Mouse (Mus musculus) CH12.LX (cell line): ENCODE measurements around the gene Fgfr2. TPM values are rescaled to one million over a fixed set of nuclear protein-coding genes. Genes with fewer than 3 reads are reported as not detected.

Experiments used
- DNase-seq: peaks from one replicate; pipeline ENCODE4 v3.0.0-alpha.2; 2013; ENCODE audit errors: extremely low read depth
- H3K27ac ChIP-seq: 2 replicates; pipeline ENCODE4 v1.5.1; 2012; ENCODE audit warnings: low read depth, mild to moderate bottlenecking, control low read depth, moderate library complexity; ENCODE audit not compliant: insufficient read depth
- H3K27me3 ChIP-seq: replicated peaks from 2 replicates; pipeline ENCODE3; 2012; ENCODE audit warnings: inconsistent platforms
- H3K36me3 ChIP-seq, 2 experiments: replicated peaks in 1 of 2; 2 replicates each; pipeline versions ENCODE3 to v1.6.1; 2012; ENCODE audit warnings: inconsistent platforms in 1 of 2, low read length in 1 of 2, mild to moderate bottlenecking in 1 of 2, mixed read lengths in 1 of 2, moderate library complexity in 1 of 2; ENCODE audit not compliant: control insufficient read depth in 1 of 2, insufficient read depth in 1 of 2
- H3K4me1 ChIP-seq, 2 experiments: 2 replicates each; pipeline ENCODE4 v1.6.1; 2012; ENCODE audit warnings: inconsistent platforms in 1 of 2, moderate library complexity in 1 of 2; ENCODE audit not compliant: insufficient read depth in 2 of 2, control insufficient read depth in 1 of 2
- H3K4me2 ChIP-seq: 2 replicates; pipeline ENCODE4 v1.6.1; 2012; ENCODE audit warnings: low read depth, mild to moderate bottlenecking, control low read depth; ENCODE audit not compliant: poor library complexity, insufficient read depth, severe bottlenecking
- H3K4me3 ChIP-seq, 3 experiments: fragments of 150-350 bp in 1 of 3; sonication (generic) in 1 of 3; replicated peaks in 1 of 3; 2 replicates each; pipeline versions ENCODE3 to v1.5.1; 2011 to 2012; ENCODE audit warnings: low read depth in 2 of 3, low read length in 2 of 3, mild to moderate bottlenecking in 2 of 3, moderate library complexity in 2 of 3, control low read depth in 1 of 3, improper control_type of control experiment in 1 of 3, inconsistent platforms in 1 of 3, mixed read lengths in 1 of 3; ENCODE audit not compliant: poor library complexity in 1 of 3
- H3K79me2 ChIP-seq: replicated peaks from 2 replicates; pipeline ENCODE4 v1.6.1; 2012; ENCODE audit warnings: mild to moderate bottlenecking, moderate library complexity; ENCODE audit not compliant: control insufficient read depth, poor library complexity, insufficient read depth, severe bottlenecking; ENCODE audit errors: extremely low read depth
- H3K9ac ChIP-seq: 2 replicates; pipeline ENCODE4 v1.6.1; 2012; ENCODE audit warnings: low read depth, mild to moderate bottlenecking, control low read depth, moderate library complexity; ENCODE audit not compliant: insufficient read depth
- H3K9me3 ChIP-seq: replicated peaks from 2 replicates; pipeline ENCODE3; 2012; ENCODE audit warnings: low read length, inconsistent platforms, mixed read lengths
- BHLHE40 ChIP-seq: IDR thresholded peaks from 2 replicates; pipeline ENCODE4 v1.6.1; 2011; ENCODE audit warnings: mild to moderate bottlenecking, low read depth, low read length, improper control_type of control experiment
- EP300 ChIP-seq: IDR thresholded peaks from 2 replicates; pipeline ENCODE4 v1.6.1; 2011; ENCODE audit warnings: low read length, improper control_type of control experiment
- IRF4 ChIP-seq: IDR thresholded peaks from 2 replicates; pipeline ENCODE4 v1.6.1; 2014; ENCODE audit warnings: low read depth, mild to moderate bottlenecking, inconsistent platforms, low read length, improper control_type of control experiment
- JUND ChIP-seq: conservative IDR thresholded peaks from 2 replicates; pipeline ENCODE4 v1.6.1; 2011; ENCODE audit warnings: low read depth, low read length, improper control_type of control experiment
- MAFK ChIP-seq: IDR thresholded peaks from 2 replicates; pipeline ENCODE4 v1.6.1; 2011; ENCODE audit warnings: low read length, improper control_type of control experiment; ENCODE audit not compliant: insufficient replicate concordance
- MAX ChIP-seq: IDR thresholded peaks from 2 replicates; pipeline ENCODE4 v1.6.1; 2011; ENCODE audit warnings: low read length, improper control_type of control experiment
- MAZ ChIP-seq: IDR thresholded peaks from 2 replicates; pipeline ENCODE4 v1.6.1; 2012; ENCODE audit warnings: low read depth, mild to moderate bottlenecking, inconsistent platforms, low read length, improper control_type of control experiment, moderate library complexity
- MYC ChIP-seq: IDR thresholded peaks from 2 replicates; pipeline ENCODE4 v1.6.1; 2011; ENCODE audit warnings: low read depth, mild to moderate bottlenecking, improper control_type of control experiment, low read length
- NELFE ChIP-seq: IDR thresholded peaks from 2 replicates; pipeline ENCODE4 v1.6.1; 2011; ENCODE audit warnings: low read depth, low read length, improper control_type of control experiment
- NRF1 ChIP-seq: IDR thresholded peaks from 2 replicates; pipeline ENCODE4 v1.6.1; 2014; ENCODE audit warnings: low read depth, mild to moderate bottlenecking, inconsistent platforms, low read length, improper control_type of control experiment, moderate library complexity
- PAX5 ChIP-seq: IDR thresholded peaks from 2 replicates; pipeline ENCODE4 v1.6.1; 2012; ENCODE audit warnings: low read length, inconsistent platforms, mixed read lengths
- POLR2A ChIP-seq: IDR thresholded peaks from 2 replicates; pipeline ENCODE4 v1.6.1; 2011; ENCODE audit warnings: low read depth, mild to moderate bottlenecking, improper control_type of control experiment, low read length
- SIN3A ChIP-seq: IDR thresholded peaks from 2 replicates; pipeline ENCODE4 v1.6.1; 2012; ENCODE audit warnings: low read length, improper control_type of control experiment, inconsistent platforms
- TBP ChIP-seq: conservative IDR thresholded peaks from 2 replicates; pipeline ENCODE4 v1.6.1; 2011; ENCODE audit warnings: low read depth, low read length, improper control_type of control experiment
- ZMIZ1 ChIP-seq: IDR thresholded peaks from 2 replicates; pipeline ENCODE4 v1.6.1; 2012; ENCODE audit warnings: low read depth, mild to moderate bottlenecking, inconsistent platforms, low read length, improper control_type of control experiment
- ZNF384 ChIP-seq: IDR thresholded peaks from 2 replicates; pipeline ENCODE4 v1.6.1; 2012; ENCODE audit warnings: low read depth, low read length, improper control_type of control experiment, inconsistent platforms
- dilution Hi-C: fragments of 300-500 bp; cut with MboI; formaldehyde crosslinking; loops from 2 replicates; pipeline ENCODE4 v1.14.3; 2020; ENCODE audit warnings: low sequenced_read_pairs; ENCODE audit not compliant: extremely low pct_unique_long_range_greater_than_20kb, extremely low pct_ligation_motif_present
- in situ Hi-C: fragments of 300-500 bp; cut with MboI; formaldehyde crosslinking; loops from 3 replicates; pipeline ENCODE4 v1.14.3; 2019; ENCODE audit warnings: low sequenced_read_pairs, low pct_ligation_motif_present, low pct_unique_long_range_greater_than_20kb, mixed read lengths
- polyA plus RNA-seq: library from polyadenylated mRNA; unstranded; fragments of >175 nt; gene quantifications from 2 replicates; pipeline ENCODE4 v1.2.1, GENCODE M21; 2012; ENCODE audit warnings: low read depth; ENCODE audit not compliant: insufficient read length
- total RNA-seq, 2 experiments: library from RNA; depleted of rRNA; stranded (reverse); fragments of 300-350 nt in 1 of 2; fragments of >200 nt in 1 of 2; gene quantifications; 2 replicates each; pipeline ENCODE4 v1.2.3; 2012 to 2014

Gene Fgfr2
- total and polyA plus RNA-seq, 3 experiments = not detected

- no peak for DNase-seq
- Histone ChIP-seq H3K4me3 (peak overlapping the region in 2 of 3 experiments; percentile 0 to 31), H3K9ac (no peak overlapping the region), H3K27me3 (peaks cover 95% of the 10 kb centered on the region), H3K79me2 (no peaks in the 10 kb centered on the region), H3K27ac (no peak overlapping the region), H3K36me3 (no peaks in the 10 kb centered on the region), H3K9me3 (no peaks in the 10 kb centered on the region), H3K4me2 (peak overlapping the region; percentile 82)
- dilution Hi-C loops = no loop called here
- TF ChIP-seq MYC (no peak), SIN3A (no peak), EP300 (no peak), MAZ (no peak), JUND (no peak), NRF1 (no peak), BHLHE40 (no peak), IRF4 (no peak), MAFK (no peak), TBP (no peak), ZMIZ1 (no peak), PAX5 (no peak), POLR2A (no peak), NELFE (no peak)
- TF ChIP-seq, all 38 proteins: peak for 0
- in situ Hi-C loops = no loop called here
- no peaks in the 10 kb centered on the region; a peak in 1 of 4 replicates for H3K4me1 ChIP-seq
Observed at GRCm38 (mm10) chr7:130645994-130646761, 2477.0 kb downstream of the Fgfr2 start.

- Histone ChIP-seq H3K27me3 (peaks cover 95% of the 10 kb centered on the region), H3K4me1 (no peaks in the 10 kb centered on the region; a peak in 1 of 4 replicates), H3K36me3 (no peaks in the 10 kb centered on the region), H3K9me3 (no peaks in the 10 kb centered on the region), H3K27ac (no peak overlapping the region), H3K4me2 (peak overlapping the region; percentile 82), H3K4me3 (peak overlapping the region in 1 of 3 experiments; percentile 31), H3K79me2 (no peaks in the 10 kb centered on the region), H3K9ac (no peak overlapping the region)
- DNase-seq = no peak
- dilution Hi-C loops = no loop called here
- in situ Hi-C loops = no loop called here
- TF ChIP-seq MAX (no peak), ZNF384 (peak; percentile 42; the same call in 1 of the 2 replicates)
Observed at GRCm38 (mm10) chr7:130645332-130645993, 2477.7 kb downstream of the Fgfr2 start.
